Mouse (Mus musculus): ENCODE data around the gene Rab3c.

- TF ChIP-seq CTCF (IDR thresholded peaks at IDR 0.05; ENCODE audit: borderline replicate concordance, insufficient read depth, low read length) (no peak), POLR2A (IDR thresholded peaks at IDR 0.05; ENCODE audit: low read depth, low read length) (no peak)
These were observed 164.5 kb downstream of the Rab3c start for GRCm38 (mm10) chr13:110116316-110116715.
